Mouse (Mus musculus) kidney, adult 2 months (tissue): ENCODE measurements around the gene Myo1e. TPM values are rescaled to one million over a fixed set of nuclear protein-coding genes. Genes with fewer than 3 reads are reported as not detected.

Experiments used
- DNase-seq: peaks from one replicate; pipeline ENCODE4 v3.0.0; 2021
- H3K27ac ChIP-seq: fragments of 200-500 bp; 2 replicates; pipeline ENCODE4 v1.5.1; 2012; ENCODE audit warnings: low read depth, low read length, control low read depth, inconsistent platforms; ENCODE audit not compliant: insufficient read depth
- H3K27me3 ChIP-seq: fragments of 200-500 bp; replicated peaks from 2 replicates; pipeline ENCODE4 v1.6.1; 2012; ENCODE audit warnings: mild to moderate bottlenecking, moderate library complexity, low read length, inconsistent platforms; ENCODE audit not compliant: control insufficient read depth, insufficient read depth
- H3K36me3 ChIP-seq: fragments of 200-500 bp; 2 replicates; pipeline ENCODE4 v1.6.1; 2012; ENCODE audit warnings: mild to moderate bottlenecking, moderate library complexity, low read length, inconsistent platforms; ENCODE audit not compliant: control insufficient read depth, insufficient read depth
- H3K4me1 ChIP-seq: fragments of 200-500 bp; 2 replicates; pipeline ENCODE4 v1.6.1; 2011; ENCODE audit warnings: low read length; ENCODE audit not compliant: control insufficient read depth, insufficient read depth
- H3K4me3 ChIP-seq: fragments of 200-500 bp; 2 replicates; pipeline ENCODE4 v1.5.1; 2011; ENCODE audit warnings: mild to moderate bottlenecking, low read depth, low read length, control low read depth; ENCODE audit not compliant: insufficient read depth
- CTCF ChIP-seq: fragments of 200-500 bp; conservative IDR thresholded peaks from 2 replicates; pipeline ENCODE4 v1.5.1; 2011; ENCODE audit warnings: low read depth, mild to moderate bottlenecking, control low read depth, low read length, moderate library complexity, mixed read lengths; ENCODE audit not compliant: insufficient read depth, insufficient read length
- POLR2A ChIP-seq: fragments of 200-500 bp; IDR thresholded peaks from one replicate; pipeline ENCODE4 v1.6.1; 2011; ENCODE audit warnings: low read depth, low read length, control low read depth
- WGBS: fragments of 180-500 bp; shearing (Covaris S2); methylation state at CpG from one replicate; pipeline ENCODE4 v1.1.7; 2018; 5-methylcytosine and 5-hydroxymethylcytosine counted together
- polyA plus RNA-seq: library from polyadenylated mRNA; depleted of rRNA; stranded (reverse); fragments of >200 nt; gene quantifications from 2 replicates; pipeline ENCODE4 v1.2.3, GENCODE M21; 2012

Gene Myo1e
- polyA plus RNA-seq, 1 experiment: 14.5 TPM

GRCm38 (mm10) chr9:70281407-70281806, 74.3 kb downstream of the Myo1e start:
- Histone ChIP-seq H3K4me3 (no peak overlapping the region), H3K27me3 (no peaks in the 10 kb centered on the region), H3K27ac (no peak overlapping the region), H3K4me1 (peaks cover 19% of the 10 kb centered on the region; the same call in 1 of the 2 replicates), H3K36me3 (no peaks in the 10 kb centered on the region)
- 91% methylated on average over 8 of the region's 8 CpGs for WGBS
- no peak for DNase-seq
- TF ChIP-seq CTCF (no peak), POLR2A (no peak)

GRCm38 (mm10) chr9:70282107-70282506, 75.0 kb downstream of the Myo1e start:
- peaks cover 15% of the 10 kb centered on the region; the same call in 1 of the 2 replicates for H3K4me1 ChIP-seq
- no peak overlapping the region for H3K4me3 ChIP-seq
- WGBS: 78% methylated on average over 8 of the region's 8 CpGs
- no peak overlapping the region for H3K27ac ChIP-seq
- TF ChIP-seq POLR2A (no peak), CTCF (no peak)
- no peaks in the 10 kb centered on the region for H3K36me3 ChIP-seq
- no peak for DNase-seq
- H3K27me3 ChIP-seq: no peaks in the 10 kb centered on the region

GRCm38 (mm10) chr9:70283151-70283550, 76.0 kb downstream of the Myo1e start:
- WGBS: 89% methylated on average over 4 of the region's 4 CpGs
- no peak for TF ChIP-seq POLR2A
- TF ChIP-seq CTCF: 0 out of 2 replicates have a peak, but pooled peaks have one; percentile 7
- no peaks in the 10 kb centered on the region for H3K27me3 ChIP-seq
- DNase-seq: no peak
- no peak overlapping the region for H3K27ac ChIP-seq
- peaks cover 8% of the 10 kb centered on the region; the same call in 1 of the 2 replicates for H3K4me1 ChIP-seq
- H3K36me3 ChIP-seq: no peaks in the 10 kb centered on the region
- no peak overlapping the region for H3K4me3 ChIP-seq

- H3K36me3 ChIP-seq: no peaks in the 10 kb centered on the region
- no peak for TF ChIP-seq CTCF
- DNase-seq: no peak
- no peak overlapping the region for H3K4me3 ChIP-seq
- H3K27ac ChIP-seq: no peak overlapping the region
- H3K27me3 ChIP-seq: no peaks in the 10 kb centered on the region
- 47% methylated on average over 7 of the region's 7 CpGs for WGBS
- H3K4me1 ChIP-seq: peaks cover 8% of the 10 kb centered on the region; the same call in 1 of the 2 replicates
Measured at GRCm38 (mm10) chr9:70284584-70285140, 77.5 kb downstream of the Myo1e start.

- H3K4me1 ChIP-seq: no peaks in the 10 kb centered on the region
- no peaks in the 10 kb centered on the region for H3K36me3 ChIP-seq
- 56% methylated on average over 10 of the region's 10 CpGs for WGBS
- H3K27ac ChIP-seq: no peak overlapping the region
- DNase-seq: no peak
- H3K27me3 ChIP-seq: no peaks in the 10 kb centered on the region
- TF ChIP-seq CTCF: no peak
- no peak for TF ChIP-seq POLR2A
- no peak overlapping the region for H3K4me3 ChIP-seq
Measured at GRCm38 (mm10) chr9:70290785-70291184, 83.6 kb downstream of the Myo1e start.

GRCm38 (mm10) chr9:70296916-70297315, 89.8 kb downstream of the Myo1e start:
- no peak for TF ChIP-seq CTCF
- TF ChIP-seq POLR2A: no peak
- 39% methylated on average over 2 of the region's 2 CpGs for WGBS
- Histone ChIP-seq H3K27ac (no peak overlapping the region), H3K36me3 (peaks cover 2% of the 10 kb centered on the region; the same call in 1 of the 2 replicates), H3K4me3 (no peak overlapping the region), H3K27me3 (no peaks in the 10 kb centered on the region), H3K4me1 (no peaks in the 10 kb centered on the region)
- no peak for DNase-seq

- TF ChIP-seq CTCF: no peak
- TF ChIP-seq POLR2A: no peak
- WGBS: 88% methylated on average over 7 of the region's 7 CpGs
Measured at GRCm38 (mm10) chr9:70298221-70298620, 91.1 kb downstream of the Myo1e start.

GRCm38 (mm10) chr9:70300705-70301104, 93.6 kb downstream of the Myo1e start:
- H3K36me3 ChIP-seq: peaks cover 4% of the 10 kb centered on the region; the same call in 1 of the 2 replicates
- no peak overlapping the region for H3K27ac ChIP-seq

More at GRCm38 (mm10) chr9:70298221-70298620, 91.1 kb downstream of the Myo1e start:
- Histone ChIP-seq H3K36me3 (peaks cover 2% of the 10 kb centered on the region; the same call in 1 of the 2 replicates), H3K27me3 (no peaks in the 10 kb centered on the region), H3K27ac (no peak overlapping the region), H3K4me3 (no peak overlapping the region), H3K4me1 (no peaks in the 10 kb centered on the region)
- DNase-seq: no peak

More at GRCm38 (mm10) chr9:70300705-70301104, 93.6 kb downstream of the Myo1e start:
- no peak for DNase-seq
- TF ChIP-seq CTCF (0 out of 2 replicates have a peak, but pooled peaks have one; percentile 12), POLR2A (no peak)
- Histone ChIP-seq H3K4me3 (no peak overlapping the region), H3K27me3 (no peaks in the 10 kb centered on the region), H3K4me1 (no peaks in the 10 kb centered on the region)
- 96% methylated on average over 5 of the region's 5 CpGs for WGBS
